Mouse (Mus musculus) ES-Bruce4 (cell line): ENCODE measurements around the gene Trir.

Source experiments
- CTCF ChIP-seq: IDR thresholded peaks from one replicate; pipeline ENCODE4 v1.8.1; 2011; ENCODE audit warnings: low read depth, low read length
- EP300 ChIP-seq: IDR thresholded peaks from 2 replicates; pipeline ENCODE4 v1.6.1; 2011; ENCODE audit warnings: low read depth, low read length; ENCODE audit not compliant: insufficient read depth

DNA sequence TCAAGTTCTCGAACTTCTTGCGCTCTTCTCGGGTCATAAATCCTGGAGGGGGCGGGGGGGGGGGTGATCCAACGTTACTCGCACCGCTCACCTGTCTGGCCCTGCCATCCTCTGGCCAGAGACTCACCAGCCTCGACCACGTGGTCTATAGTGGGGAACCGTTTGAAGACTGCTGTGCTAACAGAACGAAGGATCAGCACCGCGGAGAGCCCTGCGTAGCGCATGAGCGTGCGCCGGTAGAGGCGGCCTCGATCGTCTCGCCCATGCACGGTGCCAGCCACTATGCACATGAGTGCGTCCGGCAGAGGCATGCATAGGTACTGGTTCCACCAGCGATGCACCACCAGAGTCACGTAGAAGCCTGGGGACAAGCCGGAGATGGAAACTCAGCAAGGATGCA lies 15.4 kb upstream of the Trir start:
- TF ChIP-seq CTCF = no peak
- TF ChIP-seq EP300 = no peak
